Mouse (Mus musculus): ENCODE measurements around the gene Notch3. TPM values are rescaled to one million over a fixed set of nuclear protein-coding genes. Genes with fewer than 3 reads are reported as not detected.
"Not testable (repeated sequence)": the region's sequence is repeated elsewhere in the genome, so short reads cannot be mapped to it uniquely, and the experiment has no call there.

Gene Notch3
- polyA plus RNA-seq, 1 experiment: 8.3 TPM

DNA sequence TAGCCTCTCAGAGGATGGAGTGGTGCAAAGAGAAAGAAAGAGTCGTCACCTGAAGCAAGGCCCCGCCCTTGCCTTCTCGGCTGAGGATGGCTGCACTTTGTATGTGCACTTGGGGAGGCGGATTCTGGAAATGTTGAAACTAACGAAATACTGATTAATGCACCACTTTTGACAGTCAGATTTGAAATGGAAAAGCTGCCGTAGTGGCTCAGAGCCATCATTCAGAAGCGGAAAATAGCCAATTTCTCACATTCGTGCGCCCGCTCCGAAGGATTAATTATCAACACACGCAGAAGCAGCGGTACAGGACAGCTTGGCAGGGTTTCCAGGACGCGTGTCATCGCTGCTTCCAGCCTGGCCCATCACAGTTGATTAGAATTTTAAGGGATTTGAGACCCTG lies 47.5 kb downstream of the Notch3 start:
- WGBS: 77% methylated on average over 16 of the region's 16 CpGs
- Histone ChIP-seq H3K27me3 (ENCODE audit: control insufficient read depth, insufficient read depth, low read length) (no peaks in the 10 kb centered on the region), H3K27ac (ENCODE audit: insufficient read depth, low read depth, low read length) (no peak overlapping the region), H3K4me3 (ENCODE audit: low read depth, low read length) (no peak overlapping the region), H3K36me3 (ENCODE audit: control insufficient read depth, insufficient read depth, low read length) (no peaks in the 10 kb centered on the region), H3K4me1 (ENCODE audit: control insufficient read depth, insufficient read depth, insufficient read length, low read length) (peaks cover 21% of the 10 kb centered on the region)
- TF ChIP-seq CTCF (IDR thresholded peaks at IDR 0.05; ENCODE audit: extremely low read depth, insufficient read length, insufficient replicate concordance, low read depth, low read length) (no peak), POLR2A (IDR thresholded peaks at IDR 0.05; ENCODE audit: low read depth, low read length) (no peak)

DNA sequence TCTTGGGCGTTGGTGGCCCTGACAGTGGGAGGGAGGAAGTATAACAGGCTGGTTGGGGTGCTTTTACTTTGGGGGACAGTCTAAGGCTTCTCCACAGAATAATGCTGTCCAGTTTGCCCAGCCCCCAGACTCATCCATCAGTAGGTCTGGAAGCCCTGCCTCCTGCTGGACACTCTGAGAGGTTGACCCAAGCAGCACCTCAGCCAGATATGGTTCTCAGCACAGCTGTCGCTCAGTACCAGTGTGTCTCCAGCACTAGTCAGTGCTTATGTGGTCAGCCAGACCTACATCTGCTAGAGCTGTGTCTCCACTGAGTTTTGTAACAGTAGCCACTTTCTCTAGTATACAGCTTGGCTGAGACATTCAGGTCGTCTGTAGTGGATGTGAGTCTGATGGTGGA lies 48.2 kb downstream of the Notch3 start:
- TF ChIP-seq CTCF (IDR thresholded peaks at IDR 0.05; ENCODE audit: extremely low read depth, insufficient read length, insufficient replicate concordance, low read depth, low read length): peak; percentile 20; the same call in 1 of the 2 replicates
- no peak for TF ChIP-seq POLR2A (IDR thresholded peaks at IDR 0.05; ENCODE audit: low read depth, low read length)
- peaks cover 25% of the 10 kb centered on the region for H3K4me1 ChIP-seq (ENCODE audit: control insufficient read depth, insufficient read depth, insufficient read length, low read length)
- no peak overlapping the region for H3K27ac ChIP-seq (ENCODE audit: insufficient read depth, low read depth, low read length)
- WGBS: 21% methylated on average over 3 of the region's 3 CpGs
- no peaks in the 10 kb centered on the region for H3K36me3 ChIP-seq (ENCODE audit: control insufficient read depth, insufficient read depth, low read length)
- H3K27me3 ChIP-seq (ENCODE audit: control insufficient read depth, insufficient read depth, low read length): no peaks in the 10 kb centered on the region
- H3K4me3 ChIP-seq (ENCODE audit: low read depth, low read length): no peak overlapping the region

DNA sequence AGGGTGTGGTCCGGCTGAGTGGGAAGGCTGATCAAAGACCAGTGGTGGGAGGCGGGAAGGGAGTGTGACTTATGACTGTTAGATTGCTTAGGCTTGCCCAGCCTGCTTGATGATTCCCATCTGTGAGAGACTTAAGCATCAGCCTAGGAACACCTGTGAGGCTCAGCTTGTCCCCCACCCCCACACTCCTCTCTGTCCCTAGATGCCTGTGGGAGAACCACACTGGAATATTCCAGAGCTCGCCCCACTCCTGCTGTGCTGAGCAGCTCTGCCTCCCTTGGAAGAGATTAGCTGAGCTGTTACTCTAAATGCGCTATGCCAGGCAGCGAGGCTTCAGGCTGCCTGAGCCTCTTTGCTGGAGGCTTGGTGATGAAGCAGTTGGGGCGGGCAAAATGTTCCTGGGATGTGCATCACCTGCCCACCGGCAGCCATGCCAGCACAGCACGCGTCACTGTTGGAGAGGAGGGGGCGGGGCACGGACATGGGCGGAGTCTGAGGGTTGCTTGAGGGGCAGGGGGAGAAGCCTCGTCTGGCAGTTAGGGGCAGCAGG lies 48.7 kb downstream of the Notch3 start:
- Histone ChIP-seq H3K4me3 (ENCODE audit: low read depth, low read length) (0 out of 2 replicates have a peak overlapping the region, but pooled peaks have one; percentile 1), H3K27ac (ENCODE audit: insufficient read depth, low read depth, low read length) (peak overlapping the region; percentile 3; the same call in 1 of the 2 replicates), H3K4me1 (ENCODE audit: control insufficient read depth, insufficient read depth, insufficient read length, low read length) (peaks cover 28% of the 10 kb centered on the region)
- not testable (repeated sequence) for H3K36me3 ChIP-seq (ENCODE audit: control insufficient read depth, insufficient read depth, low read length); H3K27me3 ChIP-seq (ENCODE audit: control insufficient read depth, insufficient read depth, low read length)
- 4% methylated on average over 12 of the region's 13 CpGs for WGBS

DNA sequence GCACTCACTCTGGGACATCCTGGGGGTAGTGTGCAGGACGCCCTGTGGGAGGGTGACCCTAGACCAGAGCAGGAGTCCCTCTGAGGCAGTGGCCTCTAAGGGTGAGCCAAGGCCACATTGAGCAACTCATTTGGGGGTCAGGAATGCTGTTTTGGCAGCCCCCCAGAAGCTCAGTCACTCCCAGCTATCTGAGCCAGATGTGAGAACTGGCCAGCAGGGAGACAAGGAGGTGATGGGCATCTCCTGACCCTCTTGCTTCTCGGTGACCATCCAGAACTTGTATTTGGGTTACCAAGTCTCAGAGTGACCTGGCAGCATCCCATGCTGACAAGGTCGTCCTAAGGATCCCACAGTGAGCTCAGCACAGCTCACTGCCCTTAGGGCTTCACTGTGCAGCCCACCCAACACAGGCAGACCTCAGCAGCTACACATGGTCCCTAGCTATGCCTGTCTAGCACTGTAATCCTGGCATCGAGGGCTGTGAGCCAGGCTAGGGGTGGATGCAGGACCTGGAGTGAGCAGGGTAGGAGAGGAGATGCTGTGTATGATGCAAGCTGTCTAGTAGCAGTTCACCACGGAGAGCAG lies 49.3 kb downstream of the Notch3 start:
- H3K27ac ChIP-seq (ENCODE audit: insufficient read depth, low read depth, low read length): no peak overlapping the region

DNA sequence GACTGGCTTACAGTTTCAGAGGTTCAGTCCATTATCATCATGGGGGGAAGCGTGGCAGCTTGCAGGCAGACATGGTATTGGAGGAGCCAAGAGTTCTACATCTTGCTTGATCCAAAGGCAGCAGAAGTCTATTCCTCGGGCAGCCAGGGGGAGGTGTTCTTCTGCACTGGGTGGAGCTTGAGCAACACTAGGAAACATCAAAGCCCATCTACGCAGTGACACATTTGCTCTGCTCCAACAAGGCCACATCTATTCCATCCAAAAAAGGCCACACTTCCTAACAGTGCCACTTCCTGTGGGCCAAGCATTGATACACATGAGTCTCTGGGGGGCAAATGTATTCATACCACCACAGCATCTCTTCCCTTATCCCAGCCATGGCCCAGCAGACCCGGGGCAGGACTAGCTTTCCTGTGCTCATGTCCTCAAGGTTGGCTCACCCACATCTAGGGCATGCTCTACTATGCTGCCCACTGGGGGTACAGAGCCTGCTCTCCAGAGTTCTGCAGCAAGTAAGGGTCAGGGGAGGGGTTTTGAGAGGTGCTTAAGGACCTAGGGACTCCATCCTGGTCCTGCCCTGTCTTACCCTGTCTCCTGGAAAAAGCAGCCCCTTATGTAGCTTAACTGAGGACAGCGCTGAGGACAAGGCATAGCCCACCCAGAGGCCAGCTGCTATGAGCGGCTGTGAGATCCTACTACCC lies 49.9 kb downstream of the Notch3 start:
- H3K27ac ChIP-seq (ENCODE audit: insufficient read depth, low read depth, low read length): no peak overlapping the region

More for the DNA sequence above, 49.3 kb downstream of the Notch3 start:
- 39% methylated on average over 5 of the region's 5 CpGs for WGBS
- no peak for TF ChIP-seq POLR2A (IDR thresholded peaks at IDR 0.05; ENCODE audit: low read depth, low read length)
- no peak for TF ChIP-seq CTCF (IDR thresholded peaks at IDR 0.05; ENCODE audit: extremely low read depth, insufficient read length, insufficient replicate concordance, low read depth, low read length)
- H3K4me3 ChIP-seq (ENCODE audit: low read depth, low read length): no peak overlapping the region
- H3K36me3 ChIP-seq (ENCODE audit: control insufficient read depth, insufficient read depth, low read length): no peaks in the 10 kb centered on the region
- no peaks in the 10 kb centered on the region for H3K27me3 ChIP-seq (ENCODE audit: control insufficient read depth, insufficient read depth, low read length)
- peaks cover 28% of the 10 kb centered on the region for H3K4me1 ChIP-seq (ENCODE audit: control insufficient read depth, insufficient read depth, insufficient read length, low read length)

DNA sequence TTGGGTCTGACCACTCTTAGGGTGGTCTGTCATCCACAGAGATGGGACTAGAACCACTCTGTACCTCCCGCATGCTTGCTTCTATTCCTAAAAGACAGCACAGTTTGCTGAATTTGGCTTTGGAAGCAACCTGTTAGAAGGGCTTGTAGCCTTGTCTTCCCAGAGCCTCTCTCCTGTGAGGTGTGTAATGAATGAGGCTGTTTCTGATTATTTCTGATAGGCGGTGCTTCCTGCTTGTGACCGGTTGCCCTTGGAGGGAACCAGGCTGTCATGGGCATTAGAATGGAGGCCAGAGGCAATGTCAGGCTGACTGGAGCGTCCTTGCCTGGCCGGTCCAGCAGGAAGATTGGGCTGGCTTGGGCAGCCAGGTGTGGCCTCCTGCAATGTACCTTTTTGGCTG lies 52.2 kb downstream of the Notch3 start:
- H3K27me3 ChIP-seq (ENCODE audit: control insufficient read depth, insufficient read depth, low read length); H3K36me3 ChIP-seq (ENCODE audit: control insufficient read depth, insufficient read depth, low read length): not testable (repeated sequence)
- Histone ChIP-seq H3K4me3 (ENCODE audit: low read depth, low read length) (peak overlapping the region; percentile 61), H3K4me1 (ENCODE audit: control insufficient read depth, insufficient read depth, insufficient read length, low read length) (peaks cover 40% of the 10 kb centered on the region), H3K27ac (ENCODE audit: insufficient read depth, low read depth, low read length) (peak overlapping the region; percentile 54; the same call in 1 of the 2 replicates)
- 28% methylated on average over 5 of the region's 5 CpGs for WGBS

More for the DNA sequence above, 49.9 kb downstream of the Notch3 start:
- Histone ChIP-seq H3K36me3 (ENCODE audit: control insufficient read depth, insufficient read depth, low read length) (no peaks in the 10 kb centered on the region), H3K4me3 (ENCODE audit: low read depth, low read length) (no peak overlapping the region), H3K27me3 (ENCODE audit: control insufficient read depth, insufficient read depth, low read length) (no peaks in the 10 kb centered on the region), H3K4me1 (ENCODE audit: control insufficient read depth, insufficient read depth, insufficient read length, low read length) (peaks cover 28% of the 10 kb centered on the region)
- TF ChIP-seq CTCF (IDR thresholded peaks at IDR 0.05; ENCODE audit: extremely low read depth, insufficient read length, insufficient replicate concordance, low read depth, low read length): no peak
- TF ChIP-seq POLR2A (IDR thresholded peaks at IDR 0.05; ENCODE audit: low read depth, low read length): no peak
- WGBS: 85% methylated on average over 6 of the region's 6 CpGs

DNA sequence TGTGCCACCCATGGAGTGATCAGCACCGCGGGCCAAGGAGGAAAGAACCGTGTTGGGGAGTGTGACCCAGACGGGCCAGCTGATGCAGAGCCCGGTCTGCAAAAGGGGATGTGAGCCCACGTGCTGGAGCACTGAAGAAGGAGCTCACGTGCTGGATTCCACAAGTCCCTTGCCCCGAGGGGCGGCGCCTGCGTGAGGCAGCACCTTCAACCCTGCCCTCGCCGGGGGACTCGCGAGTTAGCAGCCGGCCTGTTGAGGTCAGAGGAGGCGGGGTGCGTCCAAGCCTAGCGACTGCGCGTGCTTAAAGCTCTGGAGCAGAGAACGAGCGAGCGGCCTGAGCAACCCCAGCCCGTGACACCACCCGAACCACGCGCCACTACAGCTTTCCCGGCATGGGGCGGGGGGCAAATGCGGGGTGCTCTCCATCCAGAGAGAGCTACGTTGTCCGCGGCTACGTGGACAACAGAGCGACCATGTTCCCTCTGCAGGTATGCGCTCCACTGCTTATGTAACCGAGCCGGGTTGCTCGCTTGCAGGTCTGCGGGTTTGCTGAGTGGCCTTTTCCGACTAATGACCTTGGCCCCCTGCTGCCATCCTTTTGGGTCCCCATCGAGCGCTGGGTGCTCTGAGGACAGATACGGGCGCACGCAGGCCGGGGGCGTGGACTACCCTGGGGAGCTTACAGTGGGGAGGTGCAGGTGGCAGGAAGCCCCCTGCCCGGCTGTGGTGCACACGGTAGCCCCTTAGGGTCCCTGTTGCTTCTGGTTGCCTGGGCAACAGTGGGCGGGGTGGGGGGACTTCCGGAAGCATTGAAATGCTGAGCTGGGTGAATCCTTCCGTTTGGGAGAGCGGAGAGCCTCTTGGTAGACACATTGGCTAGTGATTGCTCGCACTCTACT lies 52.9 kb downstream of the Notch3 start:
- Histone ChIP-seq H3K4me1 (ENCODE audit: control insufficient read depth, insufficient read depth, insufficient read length, low read length) (peaks cover 44% of the 10 kb centered on the region), H3K36me3 (ENCODE audit: control insufficient read depth, insufficient read depth, low read length) (no peaks in the 10 kb centered on the region), H3K27me3 (ENCODE audit: control insufficient read depth, insufficient read depth, low read length) (no peaks in the 10 kb centered on the region), H3K27ac (ENCODE audit: insufficient read depth, low read depth, low read length) (peak overlapping the region; percentile 54; the same call in 1 of the 2 replicates), H3K4me3 (ENCODE audit: low read depth, low read length) (peak overlapping the region; percentile 61)
- TF ChIP-seq POLR2A (IDR thresholded peaks at IDR 0.05; ENCODE audit: low read depth, low read length) (peak; percentile 58; the same call in 1 of the 2 replicates), CTCF (IDR thresholded peaks at IDR 0.05; ENCODE audit: extremely low read depth, insufficient read length, insufficient replicate concordance, low read depth, low read length) (no peak)
- WGBS: 2% methylated on average over 56 of the region's 56 CpGs

All from small intestine, adult 2 months (tissue).